Mouse (Mus musculus) midbrain, embryonic 14.5 days (tissue): Measurements from ENCODE around the gene Il4. TPM values are rescaled to one million over a fixed set of nuclear protein-coding genes. Genes with fewer than 3 reads are reported as not detected.

Experiments used
- ATAC-seq: fragments of 200-750 bp; cut with Nextera tagmentation; 2 replicates; pipeline ENCODE4 v1.8.0; 2017; ENCODE audit warnings: moderate number of reproducible peaks, moderate library complexity; ENCODE audit not compliant: low FRiP score, low TSS enrichment
- DNase-seq: peaks from one replicate; pipeline ENCODE4 v3.0.0-alpha.2; 2015
- H3K27ac ChIP-seq: fragments of 300-500 bp; sonication (generic); replicated peaks from 2 replicates; pipeline ENCODE4 v1.5.1; 2014; ENCODE audit warnings: mild to moderate bottlenecking, low read depth, low read length, moderate library complexity
- H3K27me3 ChIP-seq: fragments of 300-500 bp; sonication (generic); 2 replicates; pipeline ENCODE4 v1.6.1; 2014; ENCODE audit warnings: low read length, control low read depth, mixed read lengths; ENCODE audit not compliant: control insufficient read depth, insufficient read depth
- H3K36me3 ChIP-seq: fragments of 300-500 bp; sonication (generic); 2 replicates; pipeline ENCODE4 v1.6.1; 2014; ENCODE audit warnings: low read length, control low read depth; ENCODE audit not compliant: control insufficient read depth, insufficient read depth
- H3K4me1 ChIP-seq: fragments of 300-500 bp; sonication (generic); 2 replicates; pipeline ENCODE4 v1.6.1; 2014; ENCODE audit warnings: mild to moderate bottlenecking, antibody characterized with exemption, low read length, control low read depth; ENCODE audit not compliant: control insufficient read depth, insufficient read depth
- H3K4me2 ChIP-seq: fragments of 300-500 bp; sonication (generic); 2 replicates; pipeline ENCODE4 v1.6.1; 2014; ENCODE audit warnings: mild to moderate bottlenecking, low read length, moderate library complexity
- H3K4me3 ChIP-seq: fragments of 300-500 bp; sonication (generic); replicated peaks from 2 replicates; pipeline ENCODE4 v1.5.1; 2014; ENCODE audit warnings: low read depth, low read length
- H3K9ac ChIP-seq: fragments of 300-500 bp; sonication (generic); replicated peaks from 2 replicates; pipeline ENCODE4 v1.6.1; 2014; ENCODE audit warnings: mild to moderate bottlenecking, low read length, moderate library complexity
- H3K9me3 ChIP-seq: fragments of 300-500 bp; sonication (generic); 2 replicates; pipeline ENCODE4 v1.6.1; 2016; ENCODE audit warnings: low read length, control low read depth, mixed read lengths; ENCODE audit not compliant: control insufficient read depth
- WGBS: fragments of 180-500 bp; shearing (Covaris S2); extraction: QIAGEN DNeasy Blood & Tissue Kit; methylation state at CpG from one replicate; pipeline ENCODE4 v1.1.7; 2014; 5-methylcytosine and 5-hydroxymethylcytosine counted together
- polyA plus RNA-seq: library from polyadenylated mRNA; unstranded; fragments of >200 nt; fragmentation: Nextera tagmentation; extraction: Ambion mirVana; gene quantifications from 2 replicates; pipeline ENCODE4 v1.2.1, GENCODE M21; 2014

Il4 gene
- polyA plus RNA-seq, 1 experiment from 2014 or later = 10.9 TPM

DNA sequence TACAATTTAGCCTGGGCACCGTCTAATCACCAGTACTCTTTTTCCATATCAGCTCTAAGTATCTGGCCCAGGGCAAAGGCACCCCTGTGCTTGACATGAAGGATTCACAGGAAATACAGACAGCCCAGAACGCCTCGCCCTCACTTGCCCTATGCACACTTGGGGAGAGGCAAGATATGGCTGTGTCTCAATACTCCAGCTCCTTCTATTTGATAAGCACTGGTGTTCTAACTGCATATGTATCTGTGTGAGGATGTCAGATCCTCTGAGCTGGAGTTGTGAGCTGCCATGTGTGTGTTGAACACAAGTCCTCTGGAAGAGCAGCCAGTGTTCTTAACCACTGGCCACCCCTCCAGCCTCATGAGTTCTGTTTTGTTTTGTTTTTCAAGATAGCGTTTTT is 33.0 kb upstream of the Il4 start:
- ATAC-seq (no peak), DNase-seq (no peak)
- no peaks in the 10 kb centered on the region for H3K9me3 ChIP-seq
- no peak overlapping the region for H3K4me2 ChIP-seq
- no peak overlapping the region for H3K4me3 ChIP-seq
- H3K4me1 ChIP-seq = no peaks in the 10 kb centered on the region
- peaks cover 29% of the 10 kb centered on the region for H3K36me3 ChIP-seq
- H3K27me3 ChIP-seq = no peaks in the 10 kb centered on the region
- 91% methylated on average over 4 of the region's 4 CpGs for WGBS
- H3K27ac ChIP-seq = no peak overlapping the region
- H3K9ac ChIP-seq = no peak overlapping the region

GRCm38 (mm10) chr11:53644017-53644416 is 25.5 kb upstream of the Il4 start:
- H3K27me3 ChIP-seq = no peaks in the 10 kb centered on the region
- no peak overlapping the region for H3K4me3 ChIP-seq
- no peak overlapping the region for H3K27ac ChIP-seq
- H3K9me3 ChIP-seq = no peaks in the 10 kb centered on the region
- WGBS = 64% methylated on average over 5 of the region's 5 CpGs
- DNase-seq = no peak
- no peaks in the 10 kb centered on the region for H3K4me1 ChIP-seq
- H3K4me2 ChIP-seq = no peak overlapping the region
- H3K36me3 ChIP-seq = no peaks in the 10 kb centered on the region
- ATAC-seq = no peak
- no peak overlapping the region for H3K9ac ChIP-seq

GRCm38 (mm10) chr11:53642744-53643279 is 24.3 kb upstream of the Il4 start:
- H3K4me2 ChIP-seq = no peak overlapping the region
- no peak for ATAC-seq
- WGBS = 74% methylated on average over 12 of the region's 12 CpGs
- no peak overlapping the region for H3K4me3 ChIP-seq
- no peaks in the 10 kb centered on the region for H3K36me3 ChIP-seq
- H3K9me3 ChIP-seq = no peaks in the 10 kb centered on the region
- no peaks in the 10 kb centered on the region for H3K4me1 ChIP-seq
- no peak overlapping the region for H3K27ac ChIP-seq
- DNase-seq = no peak
- no peaks in the 10 kb centered on the region for H3K27me3 ChIP-seq
- no peak overlapping the region for H3K9ac ChIP-seq

GRCm38 (mm10) chr11:53637803-53638260 is 19.4 kb upstream of the Il4 start:
- 87% methylated on average over 10 of the region's 10 CpGs for WGBS
- no peak overlapping the region for H3K27ac ChIP-seq
- no peak overlapping the region for H3K9ac ChIP-seq
- peaks cover 18% of the 10 kb centered on the region for H3K27me3 ChIP-seq
- no peak overlapping the region for H3K4me2 ChIP-seq
- ATAC-seq (no peak), DNase-seq (no peak)
- H3K4me1 ChIP-seq = 0 out of 2 replicates have a peak, but pooled peaks cover 2% of the 10 kb centered on the region
- H3K9me3 ChIP-seq = no peaks in the 10 kb centered on the region
- no peak overlapping the region for H3K4me3 ChIP-seq
- H3K36me3 ChIP-seq = no peaks in the 10 kb centered on the region

DNA sequence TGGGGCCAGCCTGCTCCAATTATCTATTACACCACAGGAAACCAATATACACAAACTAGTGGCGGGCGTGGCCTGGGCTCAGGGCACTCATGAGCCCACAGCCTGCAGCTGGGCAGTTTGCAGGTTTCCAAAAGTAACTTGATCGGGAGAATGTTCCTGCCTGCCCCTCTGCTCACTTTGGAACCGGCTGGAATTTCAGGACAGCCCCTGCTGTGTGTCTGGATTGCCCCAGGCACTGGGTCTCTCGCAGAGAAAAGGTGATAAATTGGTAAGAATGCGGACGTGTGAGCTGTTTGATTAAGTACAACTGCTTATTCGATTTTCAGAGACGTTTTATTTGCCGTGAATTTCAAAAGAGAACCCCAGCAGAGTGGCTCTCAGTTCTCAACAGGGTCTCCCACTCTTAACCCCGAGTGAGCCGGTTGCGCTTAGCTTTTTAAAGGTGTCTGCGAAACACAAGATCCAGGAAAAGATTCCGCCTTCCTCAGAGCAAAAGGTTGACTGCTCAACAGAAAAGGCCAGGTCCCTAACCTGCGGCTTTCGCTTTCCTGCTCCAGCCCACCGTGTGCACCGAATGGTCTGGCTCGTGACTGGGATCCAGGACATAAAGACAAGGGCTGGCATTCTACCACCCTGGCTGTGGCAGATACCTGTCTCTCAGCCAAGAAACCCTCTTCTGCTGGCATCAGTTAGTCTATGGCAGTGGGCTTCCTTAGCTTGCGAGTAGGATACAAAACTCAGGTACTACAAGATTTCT is 18.8 kb upstream of the Il4 start:
- WGBS = 27% methylated on average over 21 of the region's 21 CpGs
- peaks cover 18% of the 10 kb centered on the region for H3K27me3 ChIP-seq
- no peak overlapping the region for H3K9ac ChIP-seq
- ATAC-seq = no peak
- H3K9me3 ChIP-seq = no peaks in the 10 kb centered on the region
- H3K4me3 ChIP-seq = no peak overlapping the region
- peak; percentile 5 for DNase-seq
- no peak overlapping the region for H3K27ac ChIP-seq
- H3K36me3 ChIP-seq = no peaks in the 10 kb centered on the region
- no peak overlapping the region for H3K4me2 ChIP-seq
- H3K4me1 ChIP-seq = 0 out of 2 replicates have a peak, but pooled peaks cover 2% of the 10 kb centered on the region

- Histone ChIP-seq H3K27me3 (peaks cover 18% of the 10 kb centered on the region), H3K36me3 (no peaks in the 10 kb centered on the region), H3K9ac (no peak overlapping the region; the same call in 1 of the 2 replicates), H3K27ac (no peak overlapping the region), H3K9me3 (no peaks in the 10 kb centered on the region), H3K4me3 (peak overlapping the region; percentile 29), H3K4me2 (peak overlapping the region; percentile 54), H3K4me1 (0 out of 2 replicates have a peak, but pooled peaks cover 2% of the 10 kb centered on the region)
- WGBS = 1% methylated on average over 39 of the region's 40 CpGs
- DNase-seq (peak; percentile 32), ATAC-seq (no peak)
These were observed 17.7 kb upstream of the Il4 start for GRCm38 (mm10) chr11:53636183-53636646.

GRCm38 (mm10) chr11:53635590-53636182 is 17.2 kb upstream of the Il4 start:
- 38% methylated on average over 9 of the region's 9 CpGs for WGBS
- no peak overlapping the region for H3K27ac ChIP-seq
- peak overlapping the region; percentile 29 for H3K4me3 ChIP-seq
- no peak overlapping the region; the same call in 1 of the 2 replicates for H3K9ac ChIP-seq
- H3K9me3 ChIP-seq = no peaks in the 10 kb centered on the region
- H3K36me3 ChIP-seq = no peaks in the 10 kb centered on the region
- DNase-seq = no peak
- no peak for ATAC-seq
- peak overlapping the region; percentile 54 for H3K4me2 ChIP-seq
- 0 out of 2 replicates have a peak, but pooled peaks cover 2% of the 10 kb centered on the region for H3K4me1 ChIP-seq
- peaks cover 18% of the 10 kb centered on the region for H3K27me3 ChIP-seq

DNA sequence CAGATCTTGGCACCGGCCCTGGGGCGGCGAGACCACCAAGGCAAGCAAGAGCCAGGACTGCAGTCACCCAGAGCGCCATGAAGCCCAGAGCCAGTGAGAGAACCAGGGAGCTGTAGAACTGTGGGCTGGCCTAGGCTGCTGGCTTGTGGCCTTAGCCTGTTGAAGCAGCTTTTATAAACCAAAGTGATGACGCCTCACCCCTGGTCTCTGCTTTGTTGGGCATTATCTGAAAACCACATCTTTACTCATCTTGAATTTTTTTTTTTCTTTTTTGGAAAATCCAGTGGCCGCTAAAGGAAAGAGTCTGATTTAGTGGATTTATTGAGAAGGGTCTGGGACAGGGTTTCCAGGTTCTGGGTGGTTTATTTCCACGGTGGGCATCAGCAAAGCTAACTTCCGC is 16.1 kb upstream of the Il4 start, which contains the start of gene Il13:
Il13 (minus strand) TSS at position 147 of the 400 bp plus-strand sequence.
- H3K4me3 ChIP-seq = no peak within 1 kb of the TSS
- H3K27ac ChIP-seq = no peak within 1 kb of the TSS
- DNase-seq = no peak
- no peaks in the 10 kb centered on the region for H3K36me3 ChIP-seq
- H3K27me3 ChIP-seq = peaks cover 18% of the 10 kb centered on the region
- 0 out of 2 replicates have a peak, but pooled peaks cover 2% of the 10 kb centered on the region for H3K4me1 ChIP-seq
- no peaks in the 10 kb centered on the region for H3K9me3 ChIP-seq
- no peak within 1 kb of the TSS for H3K4me2 ChIP-seq
- no peak within 1 kb of the TSS for H3K9ac ChIP-seq
- no peak for ATAC-seq
- WGBS = 92% methylated on average over 8 of the region's 8 CpGs
